Mouse (Mus musculus) CD8-positive naive resting alpha-beta T cell, adult 57 days (primary cell): ENCODE measurements around the gene Ccdc180. TPM values are rescaled to one million over a fixed set of nuclear protein-coding genes. Genes with fewer than 3 reads are reported as not detected.

Experiments
- total RNA-seq: library from RNA; stranded (reverse); gene quantifications from one replicate; pipeline ENCODE4 v1.2.4, GENCODE M21; 2023

Ccdc180 gene
- total RNA-seq = not detected

GRCm38 (mm10) chr4:45890066-45890761, at the start of gene Ccdc180:
Gene Ccdc180 (plus strand): TSS chr4:45890303.

DNA sequence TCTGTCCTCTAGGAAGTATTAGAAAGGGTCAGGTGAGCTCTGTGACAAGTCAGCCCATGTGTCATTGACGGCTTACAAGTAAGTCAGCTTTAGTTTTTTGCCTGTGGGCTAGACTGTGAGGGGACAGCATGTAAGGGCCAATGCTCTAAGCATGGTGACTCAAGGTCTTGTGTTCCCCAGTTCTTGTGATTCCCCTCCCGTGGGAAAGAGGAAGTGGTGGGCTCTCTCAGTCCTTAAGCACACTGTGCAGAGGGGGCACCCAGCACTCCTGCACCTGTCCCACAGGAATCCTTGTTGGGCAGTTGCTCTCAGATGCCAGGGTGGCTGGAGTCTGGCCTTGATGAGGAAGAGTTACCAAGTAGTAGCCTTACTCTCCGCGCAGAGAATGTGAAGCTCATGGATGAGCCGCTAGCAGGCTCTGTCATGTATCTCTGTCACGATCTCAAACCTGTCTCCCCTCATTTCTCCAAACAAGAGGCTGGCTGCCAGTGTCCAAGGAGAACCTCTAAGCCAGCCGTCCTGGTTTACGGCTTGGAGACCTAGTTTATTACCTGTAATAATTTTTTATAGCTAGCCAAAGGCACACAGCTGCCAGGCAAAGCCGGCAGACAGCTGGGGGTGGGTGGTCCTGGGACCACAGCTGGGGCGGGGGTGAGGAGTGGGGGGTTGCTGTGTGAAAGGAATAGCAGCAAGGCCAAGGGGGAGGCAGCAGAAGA, 41.8 kb upstream of the Ccdc180 start, which contains the start of gene Stra6l:
TSS of gene Stra6l (plus strand) at position 556 of the 716 bp plus-strand sequence.

GRCm38 (mm10) chr4:45964771-45965439, 74.8 kb downstream of the Ccdc180 start, which contains the start of gene Tdrd7:
Gene Tdrd7 (plus strand): TSS chr4:45965334.

Other genes starting within 250 kb of the Ccdc180 start
- gene Aldh1b1, start 91.3 kb upstream of the Ccdc180 start, total RNA-seq = 6.9 TPM
- gene Igfbpl1, start 63.4 kb upstream of the Ccdc180 start, total RNA-seq = not detected
- gene Stra6l, start 41.6 kb upstream of the Ccdc180 start, total RNA-seq = 0.64 TPM
- gene Tdrd7, start 75.0 kb downstream of the Ccdc180 start, total RNA-seq = 2.4 TPM
- gene Tmod1, start 148.6 kb downstream of the Ccdc180 start, total RNA-seq = not detected
- gene Ncbp1, start 248.3 kb downstream of the Ccdc180 start, total RNA-seq = 63.9 TPM
- gene Tstd2, start 248.4 kb downstream of the Ccdc180 start, total RNA-seq = 35.7 TPM